Mouse (Mus musculus): Measurements from ENCODE around the gene Rpl27a. TPM values are rescaled to one million over a fixed set of nuclear protein-coding genes. Genes with fewer than 3 reads are reported as not detected.

Gene Rpl27a
- polyA plus RNA-seq, 1 experiment: 238 TPM

GRCm38 (mm10) chr7:109534921-109535320 lies 16.0 kb downstream of the Rpl27a start:
- Histone ChIP-seq H3K27ac (ENCODE audit: insufficient read depth, low read depth, low read length) (no peak overlapping the region), H3K4me1 (ENCODE audit: control insufficient read depth, insufficient read depth, low read length) (no peaks in the 10 kb centered on the region), H3K4me3 (ENCODE audit: insufficient read depth, low read length) (no peak overlapping the region)
- TF ChIP-seq CTCF (IDR thresholded peaks at IDR 0.05; ENCODE audit: low read depth, low read length) (no peak), POLR2A (IDR thresholded peaks at IDR 0.05; ENCODE audit: borderline replicate concordance, low read depth, low read length) (no peak)

- Histone ChIP-seq H3K27ac (ENCODE audit: insufficient read depth, low read depth, low read length) (no peak overlapping the region), H3K4me1 (ENCODE audit: control insufficient read depth, insufficient read depth, low read length) (peaks cover 2% of the 10 kb centered on the region), H3K4me3 (ENCODE audit: insufficient read depth, low read length) (no peak overlapping the region)
- TF ChIP-seq CTCF (IDR thresholded peaks at IDR 0.05; ENCODE audit: low read depth, low read length): no peak
- no peak for TF ChIP-seq POLR2A (IDR thresholded peaks at IDR 0.05; ENCODE audit: borderline replicate concordance, low read depth, low read length)
Measured at GRCm38 (mm10) chr7:109536451-109536946, 17.6 kb downstream of the Rpl27a start.

GRCm38 (mm10) chr7:109540902-109541301 lies 22.0 kb downstream of the Rpl27a start:
- TF ChIP-seq CTCF (IDR thresholded peaks at IDR 0.05; ENCODE audit: low read depth, low read length) (no peak), POLR2A (IDR thresholded peaks at IDR 0.05; ENCODE audit: borderline replicate concordance, low read depth, low read length) (no peak)
- H3K4me1 ChIP-seq (ENCODE audit: control insufficient read depth, insufficient read depth, low read length): peaks cover 27% of the 10 kb centered on the region
- no peak overlapping the region for H3K4me3 ChIP-seq (ENCODE audit: insufficient read depth, low read length)
- H3K27ac ChIP-seq (ENCODE audit: insufficient read depth, low read depth, low read length): no peak overlapping the region

- peak overlapping the region; percentile 67 for H3K27ac ChIP-seq (ENCODE audit: insufficient read depth, low read depth, low read length)
- H3K4me1 ChIP-seq (ENCODE audit: control insufficient read depth, insufficient read depth, low read length): peaks cover 36% of the 10 kb centered on the region
- TF ChIP-seq POLR2A (IDR thresholded peaks at IDR 0.05; ENCODE audit: borderline replicate concordance, low read depth, low read length) (no peak), CTCF (IDR thresholded peaks at IDR 0.05; ENCODE audit: low read depth, low read length) (no peak)
- H3K4me3 ChIP-seq (ENCODE audit: insufficient read depth, low read length): no peak overlapping the region
Measured at GRCm38 (mm10) chr7:109541609-109542363, 22.8 kb downstream of the Rpl27a start.

GRCm38 (mm10) chr7:109542364-109542628 lies 23.3 kb downstream of the Rpl27a start:
- H3K4me3 ChIP-seq (ENCODE audit: insufficient read depth, low read length): no peak overlapping the region
- peak overlapping the region; percentile 67 for H3K27ac ChIP-seq (ENCODE audit: insufficient read depth, low read depth, low read length)
- no peak for TF ChIP-seq POLR2A (IDR thresholded peaks at IDR 0.05; ENCODE audit: borderline replicate concordance, low read depth, low read length)
- no peak for TF ChIP-seq CTCF (IDR thresholded peaks at IDR 0.05; ENCODE audit: low read depth, low read length)

GRCm38 (mm10) chr7:109544792-109545191 lies 25.8 kb downstream of the Rpl27a start:
- TF ChIP-seq CTCF (IDR thresholded peaks at IDR 0.05; ENCODE audit: low read depth, low read length) (no peak), POLR2A (IDR thresholded peaks at IDR 0.05; ENCODE audit: borderline replicate concordance, low read depth, low read length) (no peak)
- peaks cover 36% of the 10 kb centered on the region for H3K4me1 ChIP-seq (ENCODE audit: control insufficient read depth, insufficient read depth, low read length)
- no peak overlapping the region for H3K4me3 ChIP-seq (ENCODE audit: insufficient read depth, low read length)
- H3K27ac ChIP-seq (ENCODE audit: insufficient read depth, low read depth, low read length): no peak overlapping the region

More at GRCm38 (mm10) chr7:109542364-109542628, 23.3 kb downstream of the Rpl27a start:
- H3K4me1 ChIP-seq (ENCODE audit: control insufficient read depth, insufficient read depth, low read length): peaks cover 36% of the 10 kb centered on the region

GRCm38 (mm10) chr7:109545255-109545993 lies 26.5 kb downstream of the Rpl27a start:
- TF ChIP-seq POLR2A (IDR thresholded peaks at IDR 0.05; ENCODE audit: borderline replicate concordance, low read depth, low read length) (no peak), CTCF (IDR thresholded peaks at IDR 0.05; ENCODE audit: low read depth, low read length) (no peak)
- H3K27ac ChIP-seq (ENCODE audit: insufficient read depth, low read depth, low read length): no peak overlapping the region
- H3K4me3 ChIP-seq (ENCODE audit: insufficient read depth, low read length): no peak overlapping the region
- H3K4me1 ChIP-seq (ENCODE audit: control insufficient read depth, insufficient read depth, low read length): peaks cover 36% of the 10 kb centered on the region

- H3K4me3 ChIP-seq (ENCODE audit: insufficient read depth, low read length): no peak overlapping the region
- no peak overlapping the region for H3K27ac ChIP-seq (ENCODE audit: insufficient read depth, low read depth, low read length)
- no peak for TF ChIP-seq POLR2A (IDR thresholded peaks at IDR 0.05; ENCODE audit: borderline replicate concordance, low read depth, low read length)
- TF ChIP-seq CTCF (IDR thresholded peaks at IDR 0.05; ENCODE audit: low read depth, low read length): no peak
- H3K4me1 ChIP-seq (ENCODE audit: control insufficient read depth, insufficient read depth, low read length): peaks cover 36% of the 10 kb centered on the region
Measured at GRCm38 (mm10) chr7:109546186-109546585, 27.2 kb downstream of the Rpl27a start.

- H3K4me1 ChIP-seq (ENCODE audit: control insufficient read depth, insufficient read depth, low read length): peaks cover 31% of the 10 kb centered on the region
- H3K27ac ChIP-seq (ENCODE audit: insufficient read depth, low read depth, low read length): no peak overlapping the region
- no peak for TF ChIP-seq CTCF (IDR thresholded peaks at IDR 0.05; ENCODE audit: low read depth, low read length)
- no peak for TF ChIP-seq POLR2A (IDR thresholded peaks at IDR 0.05; ENCODE audit: borderline replicate concordance, low read depth, low read length)
Measured at GRCm38 (mm10) chr7:109546726-109547125, 27.8 kb downstream of the Rpl27a start.

GRCm38 (mm10) chr7:109559536-109559935 lies 40.6 kb downstream of the Rpl27a start:
- TF ChIP-seq POLR2A (IDR thresholded peaks at IDR 0.05; ENCODE audit: borderline replicate concordance, low read depth, low read length): no peak
- TF ChIP-seq CTCF (IDR thresholded peaks at IDR 0.05; ENCODE audit: low read depth, low read length): no peak
- H3K4me3 ChIP-seq (ENCODE audit: insufficient read depth, low read length): no peak overlapping the region
- peaks cover 6% of the 10 kb centered on the region for H3K4me1 ChIP-seq (ENCODE audit: control insufficient read depth, insufficient read depth, low read length)
- no peak overlapping the region for H3K27ac ChIP-seq (ENCODE audit: insufficient read depth, low read depth, low read length)

More at GRCm38 (mm10) chr7:109546726-109547125, 27.8 kb downstream of the Rpl27a start:
- H3K4me3 ChIP-seq (ENCODE audit: insufficient read depth, low read length): no peak overlapping the region
